Mouse (Mus musculus): Measurements from ENCODE around the gene Ebf1. TPM values are rescaled to one million over a fixed set of nuclear protein-coding genes. Genes with fewer than 3 reads are reported as not detected.
A peak's percentile ranks its signal among the peaks of the same experiment; 100 is the strongest.

Ebf1 gene
- polyA plus RNA-seq, 1 experiment from 2014 or later, result 111 TPM

- no peaks in the 10 kb centered on the region for H3K36me3 ChIP-seq (ENCODE audit: control insufficient read depth, insufficient read depth, low read length)
- no peaks in the 10 kb centered on the region for H3K9me3 ChIP-seq (ENCODE audit: control insufficient read depth, low read length)
- 1% methylated on average over 18 of the region's 18 CpGs for WGBS
- H3K27me3 ChIP-seq (ENCODE audit: control insufficient read depth, insufficient read depth, low read length), result no peaks in the 10 kb centered on the region
- ATAC-seq (ENCODE audit: low FRiP score) (peak; percentile 73), DNase-seq (ENCODE audit: low spot score) (peak; percentile 64)
- H3K4me2 ChIP-seq (replicated peaks; ENCODE audit: low read depth, low read length), result peak overlapping the region; percentile 46
- H3K27ac ChIP-seq (ENCODE audit: low read depth, low read length), result peak overlapping the region; percentile 73
- peak overlapping the region; percentile 56 for H3K9ac ChIP-seq (ENCODE audit: low read depth, low read length)
- H3K4me1 ChIP-seq (replicated peaks; ENCODE audit: control insufficient read depth, insufficient read depth, low read length), result peaks cover 8% of the 10 kb centered on the region; the same call in 1 of the 2 replicates
- H3K4me3 ChIP-seq (ENCODE audit: low read depth, low read length), result peak overlapping the region; percentile 17; the same call in 1 of the 2 replicates
These were observed 48.1 kb downstream of the Ebf1 start for GRCm38 (mm10) chr11:44665156-44665682.

- Histone ChIP-seq H3K9ac (ENCODE audit: low read depth, low read length) (no peak overlapping the region), H3K27ac (ENCODE audit: low read depth, low read length) (no peak overlapping the region), H3K27me3 (ENCODE audit: control insufficient read depth, insufficient read depth, low read length) (no peaks in the 10 kb centered on the region), H3K9me3 (ENCODE audit: control insufficient read depth, low read length) (no peaks in the 10 kb centered on the region), H3K4me1 (replicated peaks; ENCODE audit: control insufficient read depth, insufficient read depth, low read length) (peaks cover 8% of the 10 kb centered on the region; the same call in 1 of the 2 replicates), H3K4me2 (replicated peaks; ENCODE audit: low read depth, low read length) (no peak overlapping the region), H3K36me3 (ENCODE audit: control insufficient read depth, insufficient read depth, low read length) (no peaks in the 10 kb centered on the region), H3K4me3 (ENCODE audit: low read depth, low read length) (no peak overlapping the region)
- WGBS, result 34% methylated on average over 7 of the region's 7 CpGs
- ATAC-seq (ENCODE audit: low FRiP score) (no peak), DNase-seq (ENCODE audit: low spot score) (peak; percentile 22)
These were observed 48.8 kb downstream of the Ebf1 start for GRCm38 (mm10) chr11:44665741-44666531.

DNA sequence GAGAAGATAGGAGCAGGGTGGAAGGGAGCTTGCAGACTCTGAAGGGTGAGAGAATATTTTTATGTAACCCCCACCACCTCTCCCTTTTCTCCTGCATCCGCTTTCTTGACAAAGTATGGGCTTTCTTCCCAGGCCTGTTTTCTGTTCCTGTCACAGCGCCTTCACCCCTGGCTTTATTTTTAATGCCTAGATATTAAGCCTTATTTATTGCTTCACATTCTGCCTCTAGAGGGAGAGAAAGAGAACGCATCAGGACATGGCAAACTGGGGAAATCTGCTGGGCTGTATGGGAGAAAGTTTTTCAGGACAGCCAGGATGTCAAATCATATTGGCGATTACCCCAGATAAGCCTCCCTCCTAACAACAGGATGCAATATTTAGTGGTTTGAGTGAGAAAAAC lies 49.6 kb downstream of the Ebf1 start:
- H3K4me1 ChIP-seq (replicated peaks; ENCODE audit: control insufficient read depth, insufficient read depth, low read length), result peaks cover 8% of the 10 kb centered on the region; the same call in 1 of the 2 replicates
- no peak overlapping the region for H3K4me2 ChIP-seq (replicated peaks; ENCODE audit: low read depth, low read length)
- H3K27me3 ChIP-seq (ENCODE audit: control insufficient read depth, insufficient read depth, low read length), result no peaks in the 10 kb centered on the region
- no peak overlapping the region for H3K27ac ChIP-seq (ENCODE audit: low read depth, low read length)
- 63% methylated on average over 4 of the region's 4 CpGs for WGBS
- DNase-seq (ENCODE audit: low spot score) (no peak), ATAC-seq (ENCODE audit: low FRiP score) (no peak)
- H3K9ac ChIP-seq (ENCODE audit: low read depth, low read length), result no peak overlapping the region
- no peaks in the 10 kb centered on the region for H3K9me3 ChIP-seq (ENCODE audit: control insufficient read depth, low read length)
- H3K36me3 ChIP-seq (ENCODE audit: control insufficient read depth, insufficient read depth, low read length), result no peaks in the 10 kb centered on the region
- no peak overlapping the region for H3K4me3 ChIP-seq (ENCODE audit: low read depth, low read length)

DNA sequence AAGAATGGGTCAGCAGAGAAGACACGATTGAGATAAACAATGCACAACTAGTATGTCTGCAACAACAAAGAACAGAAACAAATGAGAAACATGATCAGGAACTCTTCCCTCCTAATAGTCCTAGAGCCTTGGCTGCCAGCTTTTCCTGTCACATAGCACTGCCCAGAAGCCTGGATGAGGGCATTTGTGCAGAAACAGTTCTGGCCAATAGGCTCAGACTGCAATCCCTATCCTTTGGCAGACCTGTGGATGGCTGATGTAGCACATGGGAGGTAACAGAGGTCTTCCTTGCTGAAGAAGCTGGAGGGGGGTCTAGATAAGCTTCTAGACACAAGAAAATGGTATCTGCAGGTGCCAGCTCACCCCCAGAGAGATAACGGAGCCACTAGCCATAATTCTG lies 64.2 kb downstream of the Ebf1 start:
- Histone ChIP-seq H3K4me1 (replicated peaks; ENCODE audit: control insufficient read depth, insufficient read depth, low read length) (no peaks in the 10 kb centered on the region; the same call in none of the 2 replicates), H3K4me2 (replicated peaks; ENCODE audit: low read depth, low read length) (no peak overlapping the region), H3K27ac (ENCODE audit: low read depth, low read length) (no peak overlapping the region; the same call in 1 of the 2 replicates), H3K9me3 (ENCODE audit: control insufficient read depth, low read length) (no peaks in the 10 kb centered on the region), H3K36me3 (ENCODE audit: control insufficient read depth, insufficient read depth, low read length) (no peaks in the 10 kb centered on the region), H3K4me3 (ENCODE audit: low read depth, low read length) (no peak overlapping the region), H3K27me3 (ENCODE audit: control insufficient read depth, insufficient read depth, low read length) (no peaks in the 10 kb centered on the region), H3K9ac (ENCODE audit: low read depth, low read length) (no peak overlapping the region)
- 87% methylated on average over 2 of the region's 2 CpGs for WGBS
- no peak for DNase-seq (ENCODE audit: low spot score)
- ATAC-seq (ENCODE audit: low FRiP score), result no peak

DNA sequence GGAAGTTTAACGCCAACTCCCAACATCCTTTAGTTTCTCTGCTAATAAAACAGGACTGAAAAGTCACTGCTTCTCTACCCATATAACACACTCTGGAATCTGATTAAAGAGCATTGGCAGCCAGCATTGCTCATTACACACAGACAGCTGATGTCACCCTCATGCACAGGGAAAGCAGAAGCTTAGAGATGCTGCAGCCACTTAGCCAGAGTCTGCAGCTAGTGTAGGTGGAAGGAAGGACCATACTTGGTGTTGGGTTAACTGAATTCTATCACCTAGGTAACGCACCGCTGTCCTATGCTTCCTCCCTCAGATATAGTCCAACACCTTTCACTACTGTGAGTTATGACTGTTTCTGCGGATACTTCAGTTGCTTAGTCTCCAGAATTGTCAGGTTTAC lies 64.9 kb downstream of the Ebf1 start:
- Histone ChIP-seq H3K36me3 (ENCODE audit: control insufficient read depth, insufficient read depth, low read length) (no peaks in the 10 kb centered on the region), H3K27ac (ENCODE audit: low read depth, low read length) (peak overlapping the region; percentile 75; the same call in 1 of the 2 replicates), H3K4me1 (replicated peaks; ENCODE audit: control insufficient read depth, insufficient read depth, low read length) (no peaks in the 10 kb centered on the region; the same call in none of the 2 replicates), H3K9ac (ENCODE audit: low read depth, low read length) (no peak overlapping the region), H3K9me3 (ENCODE audit: control insufficient read depth, low read length) (no peaks in the 10 kb centered on the region), H3K4me2 (replicated peaks; ENCODE audit: low read depth, low read length) (no peak overlapping the region), H3K4me3 (ENCODE audit: low read depth, low read length) (no peak overlapping the region), H3K27me3 (ENCODE audit: control insufficient read depth, insufficient read depth, low read length) (no peaks in the 10 kb centered on the region)
- peak; percentile 39; the same call in 1 of the 2 replicates for ATAC-seq (ENCODE audit: low FRiP score)
- DNase-seq (ENCODE audit: low spot score), result peak; percentile 16
- 90% methylated on average over 4 of the region's 4 CpGs for WGBS

GRCm38 (mm10) chr11:44682703-44683539 lies 65.8 kb downstream of the Ebf1 start:
- no peaks in the 10 kb centered on the region for H3K36me3 ChIP-seq (ENCODE audit: control insufficient read depth, insufficient read depth, low read length)
- H3K9ac ChIP-seq (ENCODE audit: low read depth, low read length), result 0 out of 2 replicates have a peak overlapping the region, but pooled peaks have one; percentile 11
- H3K4me2 ChIP-seq (replicated peaks; ENCODE audit: low read depth, low read length), result peak overlapping the region; percentile 5; the same call in 1 of the 2 replicates
- DNase-seq (ENCODE audit: low spot score), result peak; percentile 70
- no peak overlapping the region for H3K4me3 ChIP-seq (ENCODE audit: low read depth, low read length)
- peak overlapping the region; percentile 75 for H3K27ac ChIP-seq (ENCODE audit: low read depth, low read length)
- no peaks in the 10 kb centered on the region; the same call in none of the 2 replicates for H3K4me1 ChIP-seq (replicated peaks; ENCODE audit: control insufficient read depth, insufficient read depth, low read length)
- ATAC-seq (ENCODE audit: low FRiP score), result peak; percentile 83
- H3K9me3 ChIP-seq (ENCODE audit: control insufficient read depth, low read length), result no peaks in the 10 kb centered on the region
- H3K27me3 ChIP-seq (ENCODE audit: control insufficient read depth, insufficient read depth, low read length), result no peaks in the 10 kb centered on the region
- WGBS, result 17% methylated on average over 18 of the region's 18 CpGs

DNA sequence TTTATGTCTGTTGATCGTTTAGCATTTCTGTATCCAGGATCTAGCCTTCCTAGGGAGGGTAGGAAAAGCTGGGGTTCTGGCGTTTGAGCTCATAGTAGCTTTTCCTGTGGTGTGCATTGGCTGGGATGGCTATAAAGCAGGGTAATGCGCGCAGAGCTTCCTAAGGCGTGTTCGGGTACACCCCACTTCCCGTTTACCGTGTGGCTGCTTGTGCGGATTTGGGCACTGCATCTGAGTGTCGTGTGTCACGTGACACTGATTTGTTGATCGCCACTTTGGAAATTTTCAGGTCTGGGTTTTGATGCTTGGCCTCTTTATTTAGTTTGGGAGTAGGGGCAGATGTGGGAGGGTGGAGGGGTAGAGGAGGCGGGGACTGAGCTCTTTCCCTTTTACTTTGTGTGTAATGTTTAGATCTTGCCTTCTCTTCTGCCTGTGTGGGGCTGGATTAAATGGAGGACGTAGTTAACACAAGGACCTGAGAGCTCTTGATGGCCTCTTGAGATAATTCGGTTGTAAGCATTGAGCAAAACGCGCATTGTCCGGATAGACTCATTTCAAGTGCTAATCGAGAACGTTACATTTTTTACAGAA lies 67.5 kb downstream of the Ebf1 start:
- Histone ChIP-seq H3K4me1 (replicated peaks; ENCODE audit: control insufficient read depth, insufficient read depth, low read length) (no peaks in the 10 kb centered on the region; the same call in none of the 2 replicates), H3K27ac (ENCODE audit: low read depth, low read length) (no peak overlapping the region), H3K4me3 (ENCODE audit: low read depth, low read length) (no peak overlapping the region), H3K4me2 (replicated peaks; ENCODE audit: low read depth, low read length) (no peak overlapping the region), H3K9ac (ENCODE audit: low read depth, low read length) (no peak overlapping the region), H3K36me3 (ENCODE audit: control insufficient read depth, insufficient read depth, low read length) (no peaks in the 10 kb centered on the region), H3K9me3 (ENCODE audit: control insufficient read depth, low read length) (no peaks in the 10 kb centered on the region), H3K27me3 (ENCODE audit: control insufficient read depth, insufficient read depth, low read length) (no peaks in the 10 kb centered on the region)
- DNase-seq (ENCODE audit: low spot score), result peak; percentile 18
- no peak for ATAC-seq (ENCODE audit: low FRiP score)
- 57% methylated on average over 20 of the region's 20 CpGs for WGBS

DNA sequence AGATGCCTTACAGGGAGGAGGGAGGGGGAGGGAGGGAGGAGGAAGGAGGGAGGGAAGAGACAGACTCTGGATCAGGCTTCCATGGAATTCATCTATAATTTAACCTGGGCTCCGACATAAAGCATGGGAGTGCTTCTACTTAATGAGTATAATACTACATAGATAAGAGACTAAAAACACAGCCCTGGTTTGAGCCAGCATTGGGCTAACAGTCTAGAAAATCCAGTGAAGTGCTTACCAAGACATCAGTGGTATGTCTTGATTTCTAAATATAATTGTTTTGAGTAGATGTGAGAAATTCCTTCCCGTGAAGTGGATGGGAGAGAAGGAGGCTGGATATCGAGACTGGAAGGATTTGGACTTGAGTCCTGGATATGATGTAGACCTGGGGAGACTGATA lies 68.0 kb downstream of the Ebf1 start:
- ATAC-seq (ENCODE audit: low FRiP score) (no peak), DNase-seq (ENCODE audit: low spot score) (no peak)
- 73% methylated on average over 3 of the region's 3 CpGs for WGBS
- 0 out of 2 replicates have a peak overlapping the region, but pooled peaks have one; percentile 10 for H3K27ac ChIP-seq (ENCODE audit: low read depth, low read length)
- no peaks in the 10 kb centered on the region for H3K36me3 ChIP-seq (ENCODE audit: control insufficient read depth, insufficient read depth, low read length)
- H3K9ac ChIP-seq (ENCODE audit: low read depth, low read length), result no peak overlapping the region
- H3K9me3 ChIP-seq (ENCODE audit: control insufficient read depth, low read length), result no peaks in the 10 kb centered on the region
- H3K4me3 ChIP-seq (ENCODE audit: low read depth, low read length), result no peak overlapping the region
- no peak overlapping the region for H3K4me2 ChIP-seq (replicated peaks; ENCODE audit: low read depth, low read length)
- no peaks in the 10 kb centered on the region for H3K27me3 ChIP-seq (ENCODE audit: control insufficient read depth, insufficient read depth, low read length)
- no peaks in the 10 kb centered on the region; the same call in none of the 2 replicates for H3K4me1 ChIP-seq (replicated peaks; ENCODE audit: control insufficient read depth, insufficient read depth, low read length)
